Mouse (Mus musculus): Measurements from ENCODE around the gene Camta1.

- TF ChIP-seq GATA1 (IDR thresholded peaks at IDR 0.05; ENCODE audit: borderline replicate concordance, low read length) (no peak), FLI1 (IDR thresholded peaks at IDR 0.05; ENCODE audit: low read length) (no peak)
These were observed 896.1 kb downstream of the Camta1 start for GRCm38 (mm10) chr4:150965555-150965951.
